Mouse (Mus musculus) intestine, embryonic 14.5 days (tissue): ENCODE results near the gene Aoc3. TPM values are rescaled to one million over a fixed set of nuclear protein-coding genes. Genes with fewer than 3 reads are reported as not detected.

ENCODE experiments used
- ATAC-seq: fragments of 200-750 bp; cut with Nextera tagmentation; replicated peaks from 2 replicates; pipeline ENCODE4 v1.8.0; 2017; ENCODE audit warnings: low read depth, moderate number of reproducible peaks, moderate TSS enrichment, moderate library complexity; ENCODE audit not compliant: low FRiP score, low TSS enrichment
- DNase-seq: peaks from one replicate; pipeline ENCODE4 v3.0.0-alpha.2; 2018; ENCODE audit warnings: low spot score
- H3K27ac ChIP-seq: fragments of 300-500 bp; sonication (generic); 2 replicates; pipeline ENCODE4 v1.5.1; 2014; ENCODE audit warnings: low read depth, mild to moderate bottlenecking, control low read depth
- H3K27me3 ChIP-seq: fragments of 300-500 bp; sonication (generic); replicated peaks from 2 replicates; pipeline ENCODE4 v1.6.1; 2014; ENCODE audit warnings: low read length, control low read depth; ENCODE audit not compliant: control insufficient read depth, insufficient read depth
- H3K36me3 ChIP-seq: fragments of 300-500 bp; sonication (generic); 2 replicates; pipeline ENCODE4 v1.6.1; 2014; ENCODE audit warnings: low read length, control low read depth; ENCODE audit not compliant: control insufficient read depth, insufficient read depth
- H3K4me1 ChIP-seq: fragments of 300-500 bp; sonication (generic); replicated peaks from 2 replicates; pipeline ENCODE4 v1.6.1; 2014; ENCODE audit warnings: low read length, control low read depth, mixed read lengths; ENCODE audit not compliant: control insufficient read depth, insufficient read depth
- H3K4me2 ChIP-seq: fragments of 300-500 bp; sonication (generic); 2 replicates; pipeline ENCODE4 v1.6.1; 2014; ENCODE audit warnings: low read length
- H3K4me3 ChIP-seq: fragments of 300-500 bp; sonication (generic); 2 replicates; pipeline ENCODE4 v1.5.1; 2014; ENCODE audit warnings: low read depth, low read length, control low read depth, mixed read lengths
- H3K9ac ChIP-seq: fragments of 300-500 bp; sonication (generic); 2 replicates; pipeline ENCODE4 v1.6.1; 2014; ENCODE audit warnings: mild to moderate bottlenecking, low read length
- H3K9me3 ChIP-seq: fragments of 300-500 bp; sonication (generic); 2 replicates; pipeline ENCODE4 v1.6.1; 2016; ENCODE audit warnings: low read length, control low read depth; ENCODE audit not compliant: control insufficient read depth
- WGBS: fragments of 180-500 bp; shearing (Covaris S2); extraction: QIAGEN DNeasy Blood & Tissue Kit; methylation state at CpG from one replicate; pipeline ENCODE4 v1.1.7; 2014; 5-methylcytosine and 5-hydroxymethylcytosine counted together
- polyA plus RNA-seq: library from polyadenylated mRNA; unstranded; fragments of >200 nt; fragmentation: Nextera tagmentation; extraction: Ambion mirVana; gene quantifications from 2 replicates; pipeline ENCODE4 v1.2.1, GENCODE M21; 2014

Gene Aoc3
- polyA plus RNA-seq, 1 experiment from 2014 or later = 1.9 TPM

GRCm38 (mm10) chr11:101351721-101352111, 21.3 kb downstream of the Aoc3 start:
- DNase-seq (no peak), ATAC-seq (no peak)
- 59% methylated on average over 3 of the region's 3 CpGs for WGBS

GRCm38 (mm10) chr11:101353436-101353835, 23.0 kb downstream of the Aoc3 start:
- no peak overlapping the region for H3K4me2 ChIP-seq
- no peaks in the 10 kb centered on the region for H3K27me3 ChIP-seq
- peaks cover 3% of the 10 kb centered on the region; the same call in 1 of the 2 replicates for H3K4me1 ChIP-seq
- ATAC-seq = no peak
- DNase-seq = no peak
- no peak overlapping the region for H3K4me3 ChIP-seq
- H3K36me3 ChIP-seq = no peaks in the 10 kb centered on the region
- no peak overlapping the region for H3K9ac ChIP-seq
- no peak overlapping the region for H3K27ac ChIP-seq
- no peaks in the 10 kb centered on the region for H3K9me3 ChIP-seq
- WGBS = 87% methylated on average over 12 of the region's 12 CpGs

More at GRCm38 (mm10) chr11:101351721-101352111, 21.3 kb downstream of the Aoc3 start:
- Histone ChIP-seq H3K27ac (no peak overlapping the region), H3K9me3 (no peaks in the 10 kb centered on the region), H3K9ac (no peak overlapping the region), H3K4me2 (no peak overlapping the region), H3K4me1 (peaks cover 3% of the 10 kb centered on the region; the same call in 1 of the 2 replicates), H3K27me3 (no peaks in the 10 kb centered on the region), H3K4me3 (no peak overlapping the region), H3K36me3 (no peaks in the 10 kb centered on the region)

- Histone ChIP-seq H3K4me2 (no peak overlapping the region), H3K9ac (no peak overlapping the region), H3K4me3 (no peak overlapping the region), H3K9me3 (no peaks in the 10 kb centered on the region), H3K27ac (no peak overlapping the region), H3K4me1 (peaks cover 3% of the 10 kb centered on the region; the same call in 1 of the 2 replicates), H3K27me3 (no peaks in the 10 kb centered on the region), H3K36me3 (no peaks in the 10 kb centered on the region)
- DNase-seq = no peak
- ATAC-seq = no peak
- WGBS = 83% methylated on average over 5 of the region's 5 CpGs
Observed at GRCm38 (mm10) chr11:101354438-101355010, 24.1 kb downstream of the Aoc3 start.

- DNase-seq (no peak), ATAC-seq (no peak)
- Histone ChIP-seq H3K27ac (no peak overlapping the region), H3K4me2 (no peak overlapping the region), H3K4me3 (no peak overlapping the region), H3K4me1 (peaks cover 7% of the 10 kb centered on the region; the same call in 1 of the 2 replicates), H3K27me3 (no peaks in the 10 kb centered on the region), H3K9ac (no peak overlapping the region), H3K9me3 (no peaks in the 10 kb centered on the region), H3K36me3 (no peaks in the 10 kb centered on the region)
- WGBS = 83% methylated on average over 2 of the region's 2 CpGs
Observed at GRCm38 (mm10) chr11:101355916-101356315, 25.5 kb downstream of the Aoc3 start.

- WGBS = 74% methylated on average over 3 of the region's 3 CpGs
- H3K9me3 ChIP-seq = no peaks in the 10 kb centered on the region
- H3K9ac ChIP-seq = no peak overlapping the region
- no peaks in the 10 kb centered on the region for H3K36me3 ChIP-seq
- H3K4me2 ChIP-seq = no peak overlapping the region
- no peak overlapping the region for H3K27ac ChIP-seq
- H3K4me3 ChIP-seq = no peak overlapping the region
- H3K4me1 ChIP-seq = 0 out of 2 replicates have a peak, but pooled peaks cover 4% of the 10 kb centered on the region
- no peaks in the 10 kb centered on the region for H3K27me3 ChIP-seq
- DNase-seq = no peak
- no peak for ATAC-seq
Observed at GRCm38 (mm10) chr11:101357505-101358182, 27.2 kb downstream of the Aoc3 start.

GRCm38 (mm10) chr11:101359776-101360175, 29.4 kb downstream of the Aoc3 start:
- no peak overlapping the region for H3K4me3 ChIP-seq
- no peak for ATAC-seq
- no peaks in the 10 kb centered on the region for H3K27me3 ChIP-seq
- H3K4me1 ChIP-seq = 0 out of 2 replicates have a peak, but pooled peaks cover 4% of the 10 kb centered on the region
- no peak for DNase-seq
- H3K9me3 ChIP-seq = no peaks in the 10 kb centered on the region
- H3K9ac ChIP-seq = no peak overlapping the region
- H3K36me3 ChIP-seq = no peaks in the 10 kb centered on the region
- 62% methylated on average over 9 of the region's 9 CpGs for WGBS
- H3K27ac ChIP-seq = no peak overlapping the region
- H3K4me2 ChIP-seq = no peak overlapping the region

- Histone ChIP-seq H3K27me3 (no peaks in the 10 kb centered on the region), H3K9ac (no peak overlapping the region), H3K4me2 (no peak overlapping the region), H3K4me3 (no peak overlapping the region), H3K9me3 (no peaks in the 10 kb centered on the region), H3K36me3 (no peaks in the 10 kb centered on the region), H3K27ac (no peak overlapping the region; the same call in 1 of the 2 replicates), H3K4me1 (0 out of 2 replicates have a peak, but pooled peaks cover 4% of the 10 kb centered on the region)
- WGBS = 41% methylated on average over 3 of the region's 3 CpGs
- no peak for DNase-seq
- no peak for ATAC-seq
Observed at GRCm38 (mm10) chr11:101360651-101361113, 30.3 kb downstream of the Aoc3 start.

- no peaks in the 10 kb centered on the region for H3K36me3 ChIP-seq
- H3K4me1 ChIP-seq = 0 out of 2 replicates have a peak, but pooled peaks cover 4% of the 10 kb centered on the region
- no peak overlapping the region for H3K9ac ChIP-seq
- 56% methylated on average over 5 of the region's 5 CpGs for WGBS
- H3K27ac ChIP-seq = no peak overlapping the region
- no peak for DNase-seq
- no peaks in the 10 kb centered on the region for H3K9me3 ChIP-seq
- H3K4me2 ChIP-seq = no peak overlapping the region
- ATAC-seq = no peak
- H3K4me3 ChIP-seq = no peak overlapping the region
- H3K27me3 ChIP-seq = no peaks in the 10 kb centered on the region
Observed at GRCm38 (mm10) chr11:101364531-101364931, 34.1 kb downstream of the Aoc3 start.
